Mouse (Mus musculus) embryonic fibroblast, embryonic 13.5 days (primary cell): ENCODE results near the gene Elovl7.

ENCODE experiments used
- CTCF ChIP-seq: IDR thresholded peaks from 2 replicates; pipeline ENCODE4 v1.5.1; 2011; ENCODE audit warnings: mild to moderate bottlenecking, control low read depth, low read length, moderate library complexity, borderline replicate concordance; ENCODE audit not compliant: insufficient read depth
- POLR2A ChIP-seq: IDR thresholded peaks from 2 replicates; pipeline ENCODE4 v1.6.1; 2011; ENCODE audit warnings: low read depth, mild to moderate bottlenecking, control low read depth, low read length, moderate library complexity

DNA sequence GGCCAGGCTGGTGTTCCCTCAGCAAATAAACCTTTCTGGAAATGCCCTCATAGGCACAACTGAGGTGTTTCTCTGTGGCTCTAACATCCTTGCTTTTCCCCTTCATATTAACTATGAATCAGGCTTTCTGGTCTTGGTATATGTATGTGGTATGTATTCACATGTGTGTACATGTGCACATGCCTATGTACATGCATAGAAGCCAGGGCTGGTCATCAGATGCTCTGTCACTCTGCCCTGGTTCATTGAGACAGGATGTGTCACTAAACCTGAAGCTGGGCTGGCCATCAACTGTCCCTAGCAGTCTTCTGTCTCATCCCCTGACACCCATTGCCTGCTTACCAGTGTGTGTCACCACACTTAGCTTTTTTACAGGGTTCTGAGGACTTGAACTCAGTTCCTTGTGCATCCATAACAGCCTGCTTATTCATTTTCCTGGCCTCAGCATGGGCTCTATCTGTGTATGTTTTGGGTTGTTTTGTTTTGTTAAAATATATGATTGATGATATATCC lies 29.4 kb upstream of the Elovl7 start:
- TF ChIP-seq CTCF (no peak), POLR2A (no peak)
